Mouse (Mus musculus) forebrain, embryonic 11.5 days (tissue): Measurements from ENCODE around the gene Arf1. TPM values are rescaled to one million over a fixed set of nuclear protein-coding genes. Genes with fewer than 3 reads are reported as not detected.
"Not testable (repeated sequence)": the region's sequence is repeated elsewhere in the genome, so short reads cannot be mapped to it uniquely, and the experiment has no call there.

ENCODE experiments used
- ATAC-seq: fragments of 200-750 bp; cut with Nextera tagmentation; replicated peaks from 2 replicates; pipeline ENCODE4 v1.8.0; 2017; ENCODE audit warnings: moderate TSS enrichment; ENCODE audit not compliant: low FRiP score
- DNase-seq: peaks from one replicate; pipeline ENCODE4 v3.0.0-alpha.2; 2017; ENCODE audit warnings: low spot score
- H3K27ac ChIP-seq: fragments of 300-500 bp; sonication (generic); 2 replicates; pipeline ENCODE4 v1.5.1; 2014; ENCODE audit warnings: low read depth, low read length
- H3K27me3 ChIP-seq: fragments of 300-500 bp; sonication (generic); 2 replicates; pipeline ENCODE4 v1.6.1; 2014; ENCODE audit warnings: mild to moderate bottlenecking, low read length, mixed read lengths; ENCODE audit not compliant: control insufficient read depth, insufficient read depth
- H3K36me3 ChIP-seq: fragments of 300-500 bp; sonication (generic); 2 replicates; pipeline ENCODE4 v1.6.1; 2014; ENCODE audit warnings: mild to moderate bottlenecking, low read length, moderate library complexity, mixed read lengths; ENCODE audit not compliant: control insufficient read depth, insufficient read depth
- H3K4me1 ChIP-seq: fragments of 300-500 bp; sonication (generic); replicated peaks from 2 replicates; pipeline ENCODE4 v1.6.1; 2014; ENCODE audit warnings: low read length, mixed read lengths; ENCODE audit not compliant: control insufficient read depth, insufficient read depth
- H3K4me2 ChIP-seq: fragments of 300-500 bp; sonication (generic); 2 replicates; pipeline ENCODE4 v1.6.1; 2014; ENCODE audit warnings: low read depth, mild to moderate bottlenecking, low read length, moderate library complexity, mixed read lengths; ENCODE audit not compliant: severe bottlenecking
- H3K4me3 ChIP-seq: fragments of 300-500 bp; sonication (generic); 2 replicates; pipeline ENCODE4 v1.5.1; 2014; ENCODE audit warnings: low read depth, low read length
- H3K9ac ChIP-seq: fragments of 300-500 bp; sonication (generic); 2 replicates; pipeline ENCODE4 v1.6.1; 2014; ENCODE audit warnings: low read length
- H3K9me3 ChIP-seq: fragments of 300-500 bp; sonication (generic); 2 replicates; pipeline ENCODE4 v1.6.1; 2016; ENCODE audit warnings: low read length, mixed read lengths; ENCODE audit not compliant: control insufficient read depth
- WGBS: fragments of 180-500 bp; shearing (Covaris S2); extraction: QIAGEN DNeasy Blood & Tissue Kit; methylation state at CpG from one replicate; pipeline ENCODE4 v1.1.7; 2014; 5-methylcytosine and 5-hydroxymethylcytosine counted together
- polyA plus RNA-seq: library from polyadenylated mRNA; unstranded; fragments of >200 nt; fragmentation: Nextera tagmentation; extraction: Ambion mirVana; gene quantifications from 2 replicates; pipeline ENCODE4 v1.2.1, GENCODE M21; 2014

Arf1 gene
- polyA plus RNA-seq, 1 experiment from 2014 or later, result 577 TPM

GRCm38 (mm10) chr11:59222306-59222705, 5.8 kb downstream of the Arf1 start:
- Histone ChIP-seq H3K27ac (no peak overlapping the region), H3K4me3 (no peak overlapping the region), H3K27me3 (no peaks in the 10 kb centered on the region), H3K9me3 (no peaks in the 10 kb centered on the region), H3K4me1 (peaks cover 8% of the 10 kb centered on the region), H3K4me2 (no peak overlapping the region), H3K9ac (no peak overlapping the region), H3K36me3 (no peaks in the 10 kb centered on the region; the same call in 1 of the 2 replicates)
- no peak for DNase-seq
- ATAC-seq, result no peak
- WGBS, result 88% methylated on average over 4 of the region's 4 CpGs

GRCm38 (mm10) chr11:59221604-59222003, 6.5 kb downstream of the Arf1 start:
- Histone ChIP-seq H3K4me1 (peaks cover 5% of the 10 kb centered on the region), H3K27me3 (no peaks in the 10 kb centered on the region), H3K4me3 (no peak overlapping the region), H3K36me3 (no peaks in the 10 kb centered on the region; the same call in 1 of the 2 replicates), H3K9ac (no peak overlapping the region), H3K4me2 (no peak overlapping the region), H3K9me3 (no peaks in the 10 kb centered on the region), H3K27ac (no peak overlapping the region)
- ATAC-seq, result no peak
- no peak for DNase-seq

GRCm38 (mm10) chr11:59219064-59219463, 9.0 kb downstream of the Arf1 start:
- Histone ChIP-seq H3K4me3 (no peak overlapping the region), H3K9ac (no peak overlapping the region), H3K27me3 (no peaks in the 10 kb centered on the region), H3K4me1 (no peaks in the 10 kb centered on the region), H3K36me3 (no peaks in the 10 kb centered on the region; the same call in 1 of the 2 replicates), H3K4me2 (no peak overlapping the region), H3K9me3 (no peaks in the 10 kb centered on the region), H3K27ac (no peak overlapping the region)
- DNase-seq (no peak), ATAC-seq (no peak)

- DNase-seq (no peak), ATAC-seq (no peak)
- Histone ChIP-seq H3K4me2 (no peak overlapping the region), H3K9ac (no peak overlapping the region), H3K4me3 (no peak overlapping the region), H3K9me3 (no peaks in the 10 kb centered on the region), H3K27ac (no peak overlapping the region), H3K36me3 (no peaks in the 10 kb centered on the region; the same call in 1 of the 2 replicates), H3K4me1 (no peaks in the 10 kb centered on the region), H3K27me3 (no peaks in the 10 kb centered on the region)
- WGBS, result 88% methylated on average over 4 of the region's 4 CpGs
Observed at GRCm38 (mm10) chr11:59218389-59218998, 9.6 kb downstream of the Arf1 start.

DNA sequence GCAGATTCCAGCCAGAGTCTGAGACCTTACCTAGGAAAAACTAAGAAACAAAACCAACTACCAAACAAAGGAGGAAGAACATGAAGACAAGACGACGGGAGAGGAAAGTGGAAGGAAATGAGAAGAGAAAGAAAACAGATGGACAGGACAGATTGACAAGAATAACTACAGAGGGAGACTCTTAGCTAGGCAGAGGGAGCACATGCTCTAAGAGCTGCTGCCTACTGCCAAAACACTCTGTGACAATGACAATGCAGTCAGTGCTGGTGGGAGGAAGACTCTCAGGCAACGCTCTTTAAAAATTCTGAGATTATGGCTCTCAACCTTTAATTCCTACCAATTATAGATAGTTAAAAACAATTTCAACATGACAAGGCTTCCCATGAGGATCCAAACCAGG, 11.1 kb downstream of the Arf1 start:
- Histone ChIP-seq H3K27ac (no peak overlapping the region), H3K4me1 (no peaks in the 10 kb centered on the region), H3K27me3 (no peaks in the 10 kb centered on the region), H3K9me3 (no peaks in the 10 kb centered on the region), H3K9ac (no peak overlapping the region), H3K4me2 (no peak overlapping the region), H3K4me3 (no peak overlapping the region), H3K36me3 (no peaks in the 10 kb centered on the region; the same call in 1 of the 2 replicates)
- 85% methylated on average over 3 of the region's 3 CpGs for WGBS
- ATAC-seq, result no peak
- no peak for DNase-seq

- no peaks in the 10 kb centered on the region for H3K9me3 ChIP-seq
- no peak overlapping the region for H3K4me2 ChIP-seq
- peaks cover 2% of the 10 kb centered on the region; the same call in 1 of the 2 replicates for H3K36me3 ChIP-seq
- H3K27me3 ChIP-seq, result no peaks in the 10 kb centered on the region
- H3K9ac ChIP-seq, result no peak overlapping the region
- H3K4me3 ChIP-seq, result no peak overlapping the region
- 94% methylated on average over 12 of the region's 12 CpGs for WGBS
- H3K4me1 ChIP-seq, result peaks cover 4% of the 10 kb centered on the region; the same call in 1 of the 2 replicates
- ATAC-seq (no peak), DNase-seq (no peak)
- no peak overlapping the region for H3K27ac ChIP-seq
Observed at GRCm38 (mm10) chr11:59212892-59213494, 15.1 kb downstream of the Arf1 start.

DNA sequence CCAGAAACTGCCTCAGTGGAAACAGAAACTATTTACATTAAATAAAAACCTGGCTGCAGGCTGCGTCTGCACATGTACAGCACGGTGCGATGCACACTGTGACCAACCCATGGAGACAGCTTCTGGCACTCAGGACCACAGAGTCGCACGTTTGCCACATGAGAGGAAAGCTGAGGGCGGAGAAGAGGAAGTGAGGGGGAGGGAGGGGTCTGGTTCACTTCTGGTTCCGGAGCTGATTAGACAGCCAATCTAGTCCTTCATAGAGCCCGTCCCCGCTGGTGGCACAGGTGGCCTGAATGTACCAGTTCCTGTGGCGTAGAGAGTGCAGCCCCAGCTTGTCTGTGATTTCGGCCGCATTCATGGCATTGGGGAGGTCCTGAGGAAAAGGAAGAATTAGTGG, 15.8 kb downstream of the Arf1 start:
- not testable (repeated sequence) for H3K9me3 ChIP-seq, H3K9ac ChIP-seq, H3K4me1 ChIP-seq, DNase-seq, H3K4me3 ChIP-seq, H3K4me2 ChIP-seq, H3K27ac ChIP-seq, H3K36me3 ChIP-seq, H3K27me3 ChIP-seq, ATAC-seq
- 93% methylated on average over 12 of the region's 12 CpGs for WGBS

DNA sequence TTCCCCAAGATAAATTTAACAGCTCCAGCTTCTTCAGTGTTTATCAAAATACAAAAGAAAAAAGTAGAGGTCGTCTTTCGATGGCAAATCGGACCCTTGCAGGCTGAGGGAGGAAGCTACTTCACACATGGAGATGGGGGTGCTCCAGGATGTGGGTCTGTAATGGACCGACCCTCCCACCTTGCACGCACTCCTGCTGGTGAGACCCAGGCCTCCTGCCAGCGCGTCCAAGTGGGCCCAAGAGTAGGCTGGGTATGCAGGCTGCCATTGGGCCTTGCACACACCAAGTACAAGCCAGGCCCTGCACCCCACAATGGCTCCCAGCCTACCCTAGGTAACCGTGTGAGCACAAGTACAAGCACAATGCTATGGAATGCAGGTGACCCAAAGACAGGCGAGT, 16.5 kb downstream of the Arf1 start:
- not testable (repeated sequence) for H3K9me3 ChIP-seq, H3K27ac ChIP-seq, H3K4me3 ChIP-seq, H3K4me2 ChIP-seq, H3K9ac ChIP-seq, DNase-seq, ATAC-seq, H3K36me3 ChIP-seq, H3K4me1 ChIP-seq, H3K27me3 ChIP-seq
- WGBS, result 87% methylated on average over 8 of the region's 9 CpGs

DNA sequence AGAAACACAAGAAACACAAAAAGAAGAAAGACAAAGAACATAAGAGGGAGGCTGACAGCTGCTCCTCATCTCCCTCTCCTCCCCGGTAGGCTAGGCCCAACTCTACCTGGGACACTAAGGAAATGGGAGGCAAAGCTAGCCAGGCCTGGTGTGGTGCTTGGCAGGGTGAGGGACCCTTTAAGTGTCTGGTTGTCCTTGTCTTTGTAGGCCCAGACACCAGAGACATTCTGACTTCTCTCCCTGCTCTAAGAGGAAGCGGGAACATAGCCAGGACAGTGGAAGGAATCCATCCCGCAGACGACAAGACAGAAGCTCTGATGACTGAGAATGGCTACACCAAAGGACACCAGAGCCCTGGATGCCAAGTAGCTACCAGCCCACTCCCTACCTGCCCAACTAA, 18.1 kb downstream of the Arf1 start:
- WGBS, result 88% methylated on average over 4 of the region's 4 CpGs
- Histone ChIP-seq H3K9ac (no peak overlapping the region), H3K27ac (no peak overlapping the region), H3K4me3 (no peak overlapping the region), H3K36me3 (peaks cover 4% of the 10 kb centered on the region; the same call in 1 of the 2 replicates), H3K27me3 (no peaks in the 10 kb centered on the region), H3K4me1 (peaks cover 4% of the 10 kb centered on the region; the same call in 1 of the 2 replicates), H3K9me3 (no peaks in the 10 kb centered on the region), H3K4me2 (no peak overlapping the region)
- no peak for DNase-seq
- ATAC-seq, result no peak
